Mouse (Mus musculus) embryonic facial prominence, embryonic 10.5 days (tissue): ENCODE measurements around the gene Eps15l1. TPM values are rescaled to one million over a fixed set of nuclear protein-coding genes. Genes with fewer than 3 reads are reported as not detected.

Source experiments
- DNase-seq: peaks from one replicate; pipeline ENCODE4 v3.0.0-alpha.2; 2017; ENCODE audit warnings: low spot score
- H3K27ac ChIP-seq: fragments of 300-500 bp; sonication (generic); replicated peaks from 2 replicates; pipeline ENCODE4 v1.5.1; 2016; ENCODE audit warnings: mild to moderate bottlenecking
- H3K27me3 ChIP-seq: fragments of 300-500 bp; sonication (generic); replicated peaks from 2 replicates; pipeline ENCODE4 v1.6.1; 2016; ENCODE audit warnings: low read depth, mild to moderate bottlenecking; ENCODE audit not compliant: poor library complexity, severe bottlenecking
- H3K36me3 ChIP-seq: fragments of 300-500 bp; sonication (generic); replicated peaks from 2 replicates; pipeline ENCODE4 v1.6.1; 2016; ENCODE audit warnings: mild to moderate bottlenecking, moderate library complexity
- H3K4me1 ChIP-seq: fragments of 300-500 bp; sonication (generic); 2 replicates; pipeline ENCODE4 v1.6.1; 2016
- H3K4me3 ChIP-seq: fragments of 300-500 bp; sonication (generic); 2 replicates; pipeline ENCODE4 v1.5.1; 2016; ENCODE audit warnings: mild to moderate bottlenecking, moderate library complexity
- H3K9me3 ChIP-seq: fragments of 300-500 bp; sonication (generic); 2 replicates; pipeline ENCODE4 v1.6.1; 2016; ENCODE audit warnings: mild to moderate bottlenecking
- WGBS: fragments of 180-500 bp; shearing (Covaris S2); methylation state at CpG from one replicate; pipeline ENCODE4 v1.1.7; 2016; 5-methylcytosine and 5-hydroxymethylcytosine counted together
- polyA plus RNA-seq: library from polyadenylated mRNA; unstranded; fragments of >200 nt; fragmentation: Nextera tagmentation; extraction: Ambion mirVana; gene quantifications from 2 replicates; pipeline ENCODE4 v1.2.1, GENCODE M21; 2016

Eps15l1 gene
- polyA plus RNA-seq, 1 experiment from 2014 or later, result 81.6 TPM

DNA sequence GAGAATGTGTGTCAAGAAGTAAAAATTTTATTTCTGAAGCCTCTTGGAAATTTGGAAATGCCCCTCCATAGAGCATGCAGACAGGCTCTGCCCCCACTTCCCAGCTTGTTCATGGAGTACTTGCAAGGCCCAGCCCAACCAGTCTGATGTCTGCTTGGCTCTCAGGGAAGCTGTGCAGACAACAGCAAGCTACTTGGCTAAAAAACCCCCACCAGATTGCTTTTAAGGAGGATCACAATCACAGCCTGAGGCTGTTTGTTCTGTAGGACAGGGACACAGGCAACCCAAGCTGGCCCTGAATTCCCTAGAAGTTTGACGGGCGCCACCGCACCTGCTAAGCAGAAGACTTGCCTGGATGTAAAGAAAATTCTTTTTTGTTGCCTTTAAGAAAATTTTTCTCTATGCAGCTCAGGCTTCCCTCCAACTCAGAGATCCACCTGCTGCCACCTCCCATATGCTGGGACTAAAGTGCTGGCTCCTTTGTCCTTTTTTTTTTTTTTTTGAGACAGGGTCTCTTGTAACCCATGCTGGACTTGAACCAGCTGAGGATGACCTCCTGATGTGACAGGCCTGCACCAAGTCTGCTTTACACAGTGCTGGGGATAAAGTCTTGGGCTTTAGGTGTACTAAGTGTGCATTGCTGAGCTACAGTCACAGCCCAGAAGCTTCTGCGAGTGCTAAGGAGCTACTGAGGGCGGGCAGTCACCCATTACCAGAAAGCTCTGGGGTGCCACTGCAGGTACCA lies 78.5 kb downstream of the Eps15l1 start:
- WGBS, result 88% methylated on average over 5 of the region's 5 CpGs
- peaks cover 93% of the 10 kb centered on the region for H3K36me3 ChIP-seq
- no peak overlapping the region for H3K27ac ChIP-seq
- H3K4me3 ChIP-seq, result no peak overlapping the region
- no peaks in the 10 kb centered on the region for H3K27me3 ChIP-seq
- no peaks in the 10 kb centered on the region for H3K9me3 ChIP-seq
- H3K4me1 ChIP-seq, result no peaks in the 10 kb centered on the region
- no peak for DNase-seq

DNA sequence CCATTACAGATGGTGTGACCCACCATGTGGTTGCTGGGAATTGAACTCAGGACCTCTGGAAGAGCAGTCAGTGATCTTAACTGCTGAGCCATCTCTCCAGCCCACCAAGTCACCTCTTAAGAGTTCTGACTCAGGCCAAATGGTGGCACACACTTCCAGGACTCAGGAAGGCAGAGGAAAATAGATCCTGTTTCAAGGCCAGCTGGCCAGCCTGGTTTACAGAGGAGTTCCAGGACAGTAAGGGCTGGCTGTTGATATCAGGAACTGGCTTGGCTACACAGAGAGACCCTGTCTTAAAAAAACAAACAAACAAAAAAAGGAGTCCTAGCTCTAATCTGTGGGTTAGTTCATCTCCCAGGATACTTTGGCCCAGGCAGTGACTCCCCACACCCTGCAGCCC lies 84.2 kb downstream of the Eps15l1 start:
- Histone ChIP-seq H3K27me3 (no peaks in the 10 kb centered on the region), H3K36me3 (peaks cover 65% of the 10 kb centered on the region), H3K4me3 (no peak overlapping the region), H3K9me3 (no peaks in the 10 kb centered on the region), H3K27ac (no peak overlapping the region), H3K4me1 (0 out of 2 replicates have a peak, but pooled peaks cover 3% of the 10 kb centered on the region)
- DNase-seq, result no peak

DNA sequence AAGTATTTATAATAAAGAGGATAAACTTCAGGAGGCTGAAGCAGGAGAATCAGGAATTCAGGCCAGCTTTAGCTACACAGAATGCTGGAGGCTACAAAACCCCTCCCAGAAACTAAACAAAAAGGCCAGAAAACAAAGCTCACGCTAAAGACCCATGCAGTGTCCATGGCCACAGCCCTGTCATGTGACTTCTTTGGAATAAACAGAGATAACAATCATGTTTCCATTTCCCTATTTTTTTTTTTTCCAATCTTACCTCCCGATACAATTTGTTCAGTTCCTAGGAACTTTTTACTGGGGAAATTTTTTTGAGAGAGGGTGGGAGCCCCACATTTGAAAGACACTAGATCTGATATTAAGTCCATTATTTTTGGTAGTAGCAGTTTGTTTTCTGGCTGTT lies 85.0 kb downstream of the Eps15l1 start:
- Histone ChIP-seq H3K27ac (no peak overlapping the region), H3K4me3 (no peak overlapping the region), H3K4me1 (0 out of 2 replicates have a peak, but pooled peaks cover 3% of the 10 kb centered on the region), H3K27me3 (no peaks in the 10 kb centered on the region), H3K9me3 (no peaks in the 10 kb centered on the region), H3K36me3 (peaks cover 57% of the 10 kb centered on the region)
- 80% methylated on average over 2 of the region's 2 CpGs for WGBS
- no peak for DNase-seq

- H3K4me1 ChIP-seq, result 0 out of 2 replicates have a peak, but pooled peaks cover 3% of the 10 kb centered on the region
- H3K27ac ChIP-seq, result no peak overlapping the region
- 78% methylated on average over 4 of the region's 4 CpGs for WGBS
- H3K4me3 ChIP-seq, result no peak overlapping the region
- H3K27me3 ChIP-seq, result no peaks in the 10 kb centered on the region
- no peaks in the 10 kb centered on the region for H3K9me3 ChIP-seq
- peaks cover 37% of the 10 kb centered on the region for H3K36me3 ChIP-seq
- DNase-seq, result no peak
Measured at GRCm38 (mm10) chr8:72334144-72334641, 87.1 kb downstream of the Eps15l1 start.

- no peaks in the 10 kb centered on the region for H3K9me3 ChIP-seq
- DNase-seq, result no peak
- no peak overlapping the region for H3K27ac ChIP-seq
- H3K4me3 ChIP-seq, result no peak overlapping the region
- WGBS, result 40% methylated on average over 3 of the region's 3 CpGs
- 0 out of 2 replicates have a peak, but pooled peaks cover 3% of the 10 kb centered on the region for H3K4me1 ChIP-seq
- H3K36me3 ChIP-seq, result peaks cover 31% of the 10 kb centered on the region
- no peaks in the 10 kb centered on the region for H3K27me3 ChIP-seq
Measured at GRCm38 (mm10) chr8:72333429-72334143, 87.7 kb downstream of the Eps15l1 start.

DNA sequence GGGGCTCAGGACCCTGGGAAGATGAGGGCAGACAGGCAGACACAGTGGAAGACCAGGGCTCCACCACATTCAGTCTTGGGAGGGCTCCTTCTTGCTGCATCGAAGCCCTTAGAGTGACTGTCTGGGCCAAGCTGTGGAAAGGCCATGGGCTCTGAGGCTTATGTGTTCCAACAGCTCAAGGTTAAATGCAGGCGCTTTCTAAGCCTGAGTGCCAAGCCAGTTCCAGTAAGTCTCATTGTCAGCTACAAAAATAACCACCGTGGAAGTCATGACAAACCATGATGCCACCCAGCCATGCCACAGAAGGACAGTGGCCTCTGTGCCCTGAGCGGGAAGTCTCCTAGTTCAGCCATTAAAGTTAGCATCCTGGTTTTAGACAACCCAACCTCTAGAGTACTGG lies 89.6 kb downstream of the Eps15l1 start:
- H3K4me3 ChIP-seq, result no peak overlapping the region
- DNase-seq, result no peak
- H3K4me1 ChIP-seq, result 0 out of 2 replicates have a peak, but pooled peaks cover 3% of the 10 kb centered on the region
- WGBS, result 88% methylated on average over 4 of the region's 4 CpGs
- peaks cover 11% of the 10 kb centered on the region for H3K36me3 ChIP-seq
- H3K27me3 ChIP-seq, result no peaks in the 10 kb centered on the region
- no peaks in the 10 kb centered on the region for H3K9me3 ChIP-seq
- no peak overlapping the region for H3K27ac ChIP-seq

DNA sequence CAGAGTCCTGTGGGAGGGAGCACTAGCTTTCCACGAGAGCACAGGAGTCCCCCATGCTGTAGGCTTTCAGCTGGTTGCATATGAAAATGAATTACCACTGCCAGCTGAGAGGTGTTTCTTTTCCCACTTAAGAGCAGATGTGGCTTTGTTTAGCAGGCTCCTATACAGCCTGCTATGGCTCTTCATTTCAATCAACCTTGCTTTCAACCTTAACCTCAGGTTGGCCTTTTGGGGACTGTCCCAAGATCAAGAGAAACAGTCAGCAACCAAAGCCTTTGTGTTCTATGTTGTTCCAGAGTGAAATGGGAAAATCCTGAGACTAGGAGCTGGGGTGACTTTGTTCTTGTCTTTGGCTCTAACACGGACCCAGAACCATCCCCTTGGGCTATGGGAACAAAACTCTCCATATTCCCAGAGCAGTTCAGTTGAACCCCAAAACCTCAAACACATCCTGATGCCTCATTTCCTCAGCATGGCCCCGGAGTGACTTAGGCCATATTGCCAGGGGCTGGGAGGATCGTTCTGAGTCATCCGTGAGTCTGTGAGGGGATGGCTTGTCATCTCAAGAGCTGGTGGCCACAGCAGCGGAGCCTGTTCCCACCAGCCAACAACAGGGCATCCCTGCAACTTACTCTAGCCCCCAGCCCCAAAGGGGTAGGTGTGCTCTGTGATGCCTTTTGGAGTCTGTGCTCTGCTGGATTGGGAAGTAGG lies 90.3 kb downstream of the Eps15l1 start:
- no peaks in the 10 kb centered on the region for H3K27me3 ChIP-seq
- H3K4me1 ChIP-seq, result 0 out of 2 replicates have a peak, but pooled peaks cover 3% of the 10 kb centered on the region
- no peak overlapping the region for H3K27ac ChIP-seq
- WGBS, result 87% methylated on average over 6 of the region's 6 CpGs
- H3K9me3 ChIP-seq, result no peaks in the 10 kb centered on the region
- peaks cover 11% of the 10 kb centered on the region for H3K36me3 ChIP-seq
- no peak overlapping the region for H3K4me3 ChIP-seq
- DNase-seq, result no peak

GRCm38 (mm10) chr8:72329116-72329515 lies 92.1 kb downstream of the Eps15l1 start:
- H3K36me3 ChIP-seq, result no peaks in the 10 kb centered on the region
- H3K27ac ChIP-seq, result no peak overlapping the region
- 0 out of 2 replicates have a peak, but pooled peaks cover 3% of the 10 kb centered on the region for H3K4me1 ChIP-seq
- no peaks in the 10 kb centered on the region for H3K9me3 ChIP-seq
- no peak overlapping the region for H3K4me3 ChIP-seq
- DNase-seq, result no peak
- peaks cover 6% of the 10 kb centered on the region for H3K27me3 ChIP-seq
- whole genome bisulfite sequencing, result 85% methylated on average over 3 of the region's 3 CpGs

- Histone ChIP-seq H3K4me1 (peaks cover 7% of the 10 kb centered on the region), H3K9me3 (no peaks in the 10 kb centered on the region), H3K27ac (no peak overlapping the region), H3K4me3 (no peak overlapping the region), H3K36me3 (no peaks in the 10 kb centered on the region), H3K27me3 (peaks cover 49% of the 10 kb centered on the region)
- WGBS, result 73% methylated on average over 2 of the region's 2 CpGs
- DNase-seq, result no peak
Measured at GRCm38 (mm10) chr8:72324708-72325107, 96.6 kb downstream of the Eps15l1 start.

DNA sequence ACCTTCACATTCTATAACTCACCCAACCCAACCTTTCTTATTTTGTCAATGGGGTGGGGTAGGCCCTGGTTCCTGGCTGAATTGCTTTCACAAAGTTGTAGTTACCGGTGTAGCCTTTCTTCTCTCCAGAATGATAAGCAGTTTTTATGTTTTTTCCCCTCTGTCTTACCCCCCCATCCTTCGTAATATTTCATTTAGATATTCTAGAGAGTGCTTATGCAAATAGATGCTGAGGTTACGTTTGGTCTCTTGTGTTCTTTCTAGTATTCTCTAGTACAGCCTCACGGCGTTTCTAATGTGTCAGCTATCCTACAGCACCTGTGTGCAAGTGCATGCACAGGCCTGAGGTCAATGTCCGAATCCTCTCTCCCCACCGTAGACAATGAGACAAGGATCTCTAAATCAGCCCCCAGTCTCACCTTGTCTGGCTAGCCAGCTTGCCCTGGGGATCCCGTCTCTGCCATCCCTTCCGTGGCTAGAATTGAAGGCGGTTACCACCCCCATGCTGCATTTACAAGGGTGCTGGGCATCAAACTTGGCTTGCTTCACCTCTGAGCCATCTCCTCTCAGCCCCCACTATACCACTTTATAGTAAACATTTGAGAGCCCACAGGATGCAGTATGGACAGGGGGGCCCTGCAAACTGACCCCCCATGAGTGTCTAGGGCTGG lies 97.1 kb downstream of the Eps15l1 start:
- WGBS, result 87% methylated on average over 10 of the region's 10 CpGs
- Histone ChIP-seq H3K4me1 (peaks cover 12% of the 10 kb centered on the region), H3K9me3 (no peaks in the 10 kb centered on the region), H3K4me3 (no peak overlapping the region), H3K27me3 (peaks cover 54% of the 10 kb centered on the region), H3K36me3 (no peaks in the 10 kb centered on the region), H3K27ac (no peak overlapping the region)
- no peak for DNase-seq

DNA sequence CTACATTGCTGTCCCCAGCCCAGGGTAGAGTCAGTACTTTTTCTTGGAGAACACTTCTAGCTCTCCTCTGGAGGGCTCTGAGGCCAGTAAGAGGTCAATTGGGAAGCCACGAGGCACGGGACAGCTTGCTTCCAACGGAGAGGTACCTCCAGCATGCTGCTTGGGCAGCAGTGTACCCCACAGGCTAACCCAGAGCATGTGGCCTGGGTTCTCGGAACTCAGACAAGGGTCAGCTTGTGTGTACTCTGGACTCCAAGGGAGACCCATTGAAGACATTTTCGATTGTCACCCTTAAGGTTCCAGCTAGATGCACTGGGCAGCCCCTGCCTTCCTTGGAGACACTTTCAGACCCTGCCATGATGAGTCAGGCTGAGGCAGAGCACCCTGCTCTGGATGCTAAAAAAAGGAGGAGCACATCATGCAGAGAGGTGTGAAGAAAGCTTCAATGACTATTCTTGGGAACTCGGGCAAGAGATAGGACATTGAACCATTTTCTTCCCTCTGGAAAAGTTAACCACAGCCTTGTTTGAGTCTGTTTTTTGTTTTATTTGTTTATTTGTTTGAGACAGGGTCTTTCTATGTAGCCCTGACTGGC lies 98.0 kb downstream of the Eps15l1 start:
- WGBS, result 71% methylated on average over 6 of the region's 6 CpGs

GRCm38 (mm10) chr8:72322471-72322889 lies 98.8 kb downstream of the Eps15l1 start:
- 75% methylated on average over 7 of the region's 7 CpGs for WGBS
- no peak for DNase-seq
- Histone ChIP-seq H3K27ac (no peak overlapping the region), H3K27me3 (peaks cover 71% of the 10 kb centered on the region), H3K9me3 (no peaks in the 10 kb centered on the region), H3K36me3 (no peaks in the 10 kb centered on the region), H3K4me3 (no peak overlapping the region), H3K4me1 (peaks cover 28% of the 10 kb centered on the region)

More for the DNA sequence above, 98.0 kb downstream of the Eps15l1 start:
- Histone ChIP-seq H3K27ac (no peak overlapping the region), H3K36me3 (no peaks in the 10 kb centered on the region), H3K4me1 (peaks cover 22% of the 10 kb centered on the region), H3K27me3 (peaks cover 63% of the 10 kb centered on the region), H3K4me3 (no peak overlapping the region), H3K9me3 (no peaks in the 10 kb centered on the region)
- DNase-seq, result no peak
